Mouse (Mus musculus) adipocyte (in vitro differentiated cells): ENCODE results near the gene Sema4d.

ENCODE experiments used
- DNase-seq: peaks from one replicate; pipeline ENCODE4 v3.0.0-alpha.2; 2016; ENCODE audit warnings: low spot score

Sema4d gene

DNA sequence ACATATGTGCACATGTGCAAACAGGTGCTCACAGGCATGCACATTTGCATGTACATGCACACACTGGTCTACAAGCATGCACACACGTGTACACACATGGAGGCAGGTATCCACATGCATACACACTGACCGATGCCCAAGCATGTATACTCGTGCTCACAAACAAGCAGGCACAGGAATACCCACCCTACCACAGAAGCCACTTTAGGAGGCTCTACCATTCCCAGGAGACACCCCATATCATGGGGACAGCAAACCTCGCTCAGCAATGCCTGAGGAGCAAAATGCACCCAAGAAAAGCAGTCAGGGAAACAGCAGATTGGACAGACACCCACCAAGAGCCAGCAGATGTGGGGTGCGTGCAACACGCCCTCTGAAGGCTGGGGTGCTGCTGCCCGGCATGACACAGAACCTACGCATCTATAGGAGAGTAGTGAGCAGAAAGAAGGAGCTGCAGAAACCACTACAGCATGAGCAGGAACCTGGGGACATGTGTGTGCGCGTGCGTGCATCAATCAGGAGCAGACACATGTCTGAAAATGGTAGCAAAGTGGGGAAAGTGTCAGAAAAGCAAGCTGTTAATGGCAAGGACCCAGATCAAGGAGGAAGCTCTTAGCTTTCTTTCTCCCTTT is 15.1 kb downstream of the Sema4d start:
- no peak for DNase-seq

DNA sequence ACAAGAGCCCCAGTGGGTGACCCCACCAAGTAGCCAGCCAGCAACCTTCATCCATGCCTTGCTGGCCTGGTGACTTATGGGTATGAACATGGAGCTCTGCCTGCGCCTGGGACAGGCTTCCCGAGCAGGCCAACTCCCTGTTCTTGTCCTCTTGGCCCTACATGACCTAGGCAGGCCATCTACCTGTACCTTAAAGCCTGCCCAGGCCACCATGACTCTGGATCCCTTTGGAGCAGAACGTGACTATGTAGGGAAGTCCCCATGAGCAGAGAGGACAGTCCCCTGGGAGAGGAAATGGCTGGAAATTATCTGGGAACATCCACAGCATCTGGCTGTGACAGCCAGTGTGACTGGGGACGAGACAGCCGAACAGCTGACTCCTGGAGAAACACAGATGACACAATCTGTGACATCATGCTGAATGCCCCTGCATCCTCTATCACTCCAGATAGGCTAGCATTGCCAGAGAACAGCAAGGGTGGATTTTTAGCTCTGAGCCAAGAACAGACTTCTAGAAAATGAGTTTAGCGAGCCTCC is 15.7 kb downstream of the Sema4d start:
- DNase-seq, result peak; percentile 7

DNA sequence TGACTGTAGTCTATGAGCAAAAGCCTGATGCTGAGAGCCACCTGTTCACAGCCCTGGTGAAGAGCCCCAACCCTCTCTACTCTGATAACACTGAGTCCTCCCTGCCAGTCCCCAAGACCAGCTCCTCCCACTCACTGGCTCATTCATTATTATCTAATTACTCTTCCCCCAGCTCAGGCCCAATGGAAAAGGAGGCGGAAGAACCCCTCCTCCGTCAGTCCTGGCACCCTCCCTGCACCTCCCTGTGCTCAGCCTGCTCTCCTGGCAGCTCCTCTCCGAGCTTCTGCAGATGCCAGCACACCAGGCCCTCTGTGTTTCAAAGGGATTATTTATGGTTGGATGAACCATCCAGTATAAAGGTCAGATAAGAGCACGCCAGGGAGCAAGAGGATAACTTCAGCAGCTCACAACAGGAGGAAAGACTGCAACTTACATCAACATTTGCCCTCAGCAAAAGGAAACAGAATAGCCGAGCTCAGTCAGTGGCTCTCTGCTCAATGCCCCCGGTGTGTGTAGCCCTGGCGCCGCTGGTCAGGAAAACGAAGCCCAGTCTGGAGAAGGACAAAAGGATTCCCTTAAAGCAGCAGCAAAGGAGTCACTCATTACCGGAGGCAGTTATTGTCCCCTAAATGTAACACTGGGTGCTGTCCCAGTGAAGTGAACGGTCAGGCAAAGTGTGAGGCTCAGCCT is 16.4 kb downstream of the Sema4d start:
- DNase-seq, result peak; percentile 69

DNA sequence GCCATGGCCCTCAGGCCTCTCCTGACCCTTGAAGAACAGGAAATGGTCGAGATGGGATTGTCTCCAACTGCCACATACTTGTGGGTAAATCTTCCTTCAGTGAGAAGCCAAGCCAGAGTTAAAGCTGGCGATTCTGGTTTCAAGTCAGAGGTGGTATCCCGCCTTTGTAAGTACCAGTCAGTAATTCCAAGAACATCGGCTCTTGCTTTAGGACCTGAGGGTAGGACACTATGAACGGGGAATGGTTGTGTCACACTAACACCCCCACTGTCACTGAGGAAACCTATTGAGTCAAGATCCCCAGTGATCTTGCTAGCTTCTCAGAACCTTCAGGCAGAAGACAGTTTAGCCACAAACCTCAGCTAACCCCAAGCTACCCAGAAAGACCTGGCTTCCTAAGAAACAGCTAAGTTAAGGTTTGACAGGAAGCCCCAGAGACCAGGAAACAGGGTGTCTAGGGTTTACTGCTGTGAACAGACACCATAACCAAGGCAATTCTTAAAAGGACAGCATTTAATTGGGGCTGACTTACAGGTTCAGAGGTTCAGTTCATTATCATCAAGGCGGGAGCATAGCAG is 17.3 kb downstream of the Sema4d start:
- DNase-seq, result no peak

DNA sequence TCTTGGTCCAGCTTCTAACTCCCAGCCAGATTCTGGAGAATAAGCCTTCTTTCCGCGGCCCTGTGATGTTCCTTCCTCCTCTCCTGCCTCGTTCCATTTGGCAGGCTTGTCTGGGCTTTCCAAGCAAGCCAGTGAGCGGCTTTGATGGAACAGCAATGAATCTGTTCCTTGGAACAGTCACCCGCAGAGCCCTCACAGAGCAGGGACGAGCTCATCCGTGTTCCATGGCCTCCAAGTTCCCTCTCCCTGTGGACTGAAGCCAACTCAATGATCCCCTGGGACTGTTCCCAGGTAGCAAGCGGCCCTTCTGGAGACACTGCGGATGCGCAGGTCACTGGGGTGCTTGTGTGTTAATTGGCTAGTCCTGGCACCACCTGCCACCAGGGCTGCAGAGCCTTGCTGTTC is 21.7 kb downstream of the Sema4d start:
- DNase-seq, result no peak

DNA sequence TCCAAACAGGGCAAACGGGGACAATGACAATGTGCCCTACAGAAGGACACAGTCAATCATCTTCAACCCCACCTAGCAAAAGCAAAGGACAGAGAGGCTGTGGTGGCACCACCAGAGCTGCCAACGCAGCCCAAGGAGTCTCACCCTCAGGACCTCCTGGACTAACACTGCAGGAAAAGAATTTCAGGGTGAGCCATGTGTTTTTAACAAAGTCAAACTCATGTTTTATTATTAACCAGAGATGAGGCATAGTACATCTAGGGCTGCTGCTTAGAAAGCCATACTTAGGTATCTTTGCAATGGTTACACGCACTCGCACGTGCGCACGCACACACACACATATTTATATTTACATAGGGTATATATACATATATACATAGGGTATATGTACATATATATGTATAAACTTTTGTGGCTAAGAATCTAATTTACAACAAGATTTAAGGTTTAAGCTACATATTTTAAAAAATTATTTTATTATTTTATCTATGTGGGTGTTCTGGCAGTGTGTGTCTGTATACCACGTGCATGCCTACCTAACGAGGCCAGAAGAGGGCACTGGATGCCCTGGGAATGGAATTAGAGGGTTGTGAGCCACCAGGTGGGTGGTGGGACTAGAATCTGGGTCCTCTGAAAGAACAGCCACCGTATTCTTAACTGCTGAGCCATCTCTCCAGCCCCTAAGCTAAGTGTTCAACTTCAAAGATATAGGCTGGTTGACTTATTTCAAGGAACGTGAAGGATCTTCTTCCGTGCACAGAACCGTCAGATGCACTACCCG is 22.7 kb downstream of the Sema4d start:
- no peak for DNase-seq

DNA sequence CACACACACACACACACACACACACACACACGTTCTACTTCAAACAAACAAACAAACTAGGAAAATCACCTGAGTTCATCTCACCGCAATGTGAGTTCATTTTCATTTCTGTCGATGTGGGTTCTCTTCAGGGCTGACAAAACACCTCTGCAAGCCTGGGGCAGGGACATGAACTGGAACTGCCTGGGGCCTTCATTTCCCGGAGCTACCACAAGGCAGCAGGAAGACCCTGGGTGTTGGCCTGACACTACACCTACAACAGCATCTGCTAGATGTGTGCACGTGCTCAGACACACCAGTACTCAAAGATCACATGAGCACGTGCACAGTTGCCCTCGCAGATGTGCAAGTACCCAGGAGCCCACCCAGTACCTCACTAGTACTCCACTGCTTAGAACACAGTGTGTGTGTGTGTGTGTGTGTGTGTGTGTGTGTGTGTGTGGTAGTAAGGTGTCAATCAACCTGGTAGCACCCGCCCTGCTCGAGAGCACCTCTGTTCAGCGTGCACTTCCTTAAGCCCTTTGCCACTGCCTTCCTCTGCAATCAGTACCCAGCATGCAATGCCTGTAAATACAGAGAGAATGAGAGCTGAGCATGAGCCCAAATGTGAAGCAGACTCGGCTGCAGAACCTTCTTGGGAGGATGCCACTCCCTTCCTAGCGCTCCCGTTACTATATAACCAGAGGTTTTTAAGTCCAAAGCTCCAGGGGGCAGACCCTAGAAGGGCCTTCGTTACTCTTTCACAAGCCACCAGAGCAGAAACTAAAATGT is 25.4 kb downstream of the Sema4d start:
- DNase-seq, result no peak

DNA sequence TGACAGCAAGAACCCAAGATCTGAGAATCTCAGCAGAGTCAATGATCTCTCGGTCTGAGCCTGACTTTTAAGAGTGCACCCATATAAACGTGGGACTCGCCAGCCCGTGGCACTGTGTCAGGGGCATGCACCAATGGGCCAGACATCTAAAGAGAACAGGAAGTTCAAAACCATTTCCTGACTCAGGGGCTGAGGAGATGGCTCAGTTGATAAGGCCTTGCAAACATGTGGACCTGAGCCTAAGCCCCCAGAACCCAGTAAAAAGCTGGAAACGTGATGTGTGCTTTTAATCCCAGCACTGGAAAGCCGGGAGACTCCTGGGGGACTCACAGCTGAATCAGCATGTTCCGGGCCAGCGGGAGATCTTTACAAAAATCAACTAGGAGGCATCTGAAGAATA is 26.0 kb downstream of the Sema4d start:
- no peak for DNase-seq

DNA sequence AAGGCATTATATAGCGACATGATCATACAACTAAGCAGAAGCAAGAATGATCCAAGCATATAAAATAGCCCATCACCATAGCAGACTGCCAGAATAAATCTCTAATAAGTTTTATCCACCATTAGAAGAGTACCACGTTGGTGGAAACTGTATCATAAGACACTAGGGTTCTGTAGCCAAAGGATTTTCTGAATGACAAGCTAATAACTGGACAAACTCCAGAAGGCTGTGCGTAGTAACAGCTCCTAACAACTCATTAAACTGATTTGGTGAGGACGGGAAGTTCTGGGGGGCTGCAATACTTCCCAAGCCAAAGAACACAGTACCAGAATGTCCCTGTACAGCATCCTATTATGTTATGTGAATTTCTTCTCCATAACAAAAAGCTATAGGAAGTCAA is 26.8 kb downstream of the Sema4d start:
- DNase-seq, result no peak

DNA sequence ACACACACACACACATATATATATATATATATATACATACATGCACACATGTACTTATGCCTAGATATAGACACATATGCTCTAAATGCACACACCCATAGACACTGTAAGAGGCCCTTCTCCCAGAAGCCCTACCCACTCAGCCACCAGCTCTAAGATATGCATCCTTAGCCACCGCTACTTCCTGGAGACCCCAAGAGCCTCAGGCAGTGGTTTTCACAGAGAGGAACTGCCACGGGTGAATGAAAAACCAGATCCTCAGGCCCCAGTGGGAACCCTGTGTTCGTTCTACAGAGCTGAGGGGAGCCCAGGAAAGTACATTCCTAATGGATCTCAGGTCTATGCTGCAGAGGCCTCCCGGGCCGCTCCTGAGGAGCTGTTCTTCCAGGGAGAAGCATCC is 28.2 kb downstream of the Sema4d start:
- DNase-seq, result no peak

DNA sequence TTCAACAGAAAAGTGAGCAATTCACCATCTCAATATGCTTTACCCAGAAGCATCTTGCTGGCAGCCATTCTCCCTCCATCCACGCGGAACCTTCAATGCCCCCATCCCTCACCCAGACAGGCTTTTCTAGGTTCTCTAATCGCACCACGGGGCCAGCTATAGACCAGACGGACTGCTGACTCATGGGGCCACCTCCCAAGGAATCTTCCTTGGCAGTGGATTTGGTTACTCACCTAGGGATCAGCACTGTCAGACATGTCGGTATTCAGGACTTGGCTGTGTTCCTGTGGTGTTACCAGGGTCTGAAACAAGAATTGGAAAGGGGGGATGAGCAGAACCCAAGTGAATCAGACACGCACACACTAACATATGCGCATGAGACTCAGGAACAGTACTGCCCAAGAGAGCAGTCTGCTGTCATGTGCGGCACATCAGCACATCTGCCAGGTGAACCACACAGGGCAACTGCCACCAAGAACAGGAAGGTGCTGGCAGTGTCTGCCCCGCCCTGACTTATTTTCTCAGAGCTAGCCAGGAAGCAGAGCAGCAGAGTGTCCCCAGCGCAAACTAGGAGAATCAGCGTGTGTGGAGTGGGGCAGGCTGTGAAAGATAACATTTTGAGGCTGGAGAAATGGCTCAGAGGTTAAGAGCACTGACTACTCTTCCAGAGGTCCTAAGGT is 30.4 kb downstream of the Sema4d start:
- no peak for DNase-seq

DNA sequence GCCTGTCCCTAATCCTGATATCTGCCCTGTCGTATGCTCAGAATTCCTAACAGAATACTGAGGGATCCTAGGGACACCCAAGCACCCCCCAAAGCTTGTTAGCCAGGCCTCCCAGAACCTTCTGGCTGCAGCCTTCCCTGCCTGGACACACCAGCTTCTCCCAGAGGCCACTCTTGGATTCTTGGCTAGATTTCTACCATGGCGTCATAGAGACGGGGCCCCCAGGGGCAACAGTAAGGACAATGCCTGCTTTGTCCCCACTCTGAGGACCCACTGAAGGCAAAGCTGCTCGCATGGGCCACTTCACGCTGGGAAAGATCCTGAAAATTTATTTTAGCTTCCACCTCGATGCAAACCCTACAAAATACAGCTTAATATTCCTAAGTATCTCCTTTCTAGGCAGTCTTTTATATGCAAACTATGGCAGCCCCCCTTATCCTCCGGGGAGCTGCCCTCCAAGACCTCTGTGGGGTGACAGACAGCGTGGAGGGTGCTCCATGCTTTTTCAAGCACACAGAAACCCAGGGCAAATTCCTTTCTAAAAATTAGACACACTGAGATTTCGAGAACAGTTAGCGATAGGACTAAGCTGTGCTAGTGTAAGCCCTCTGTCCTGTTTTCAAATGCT is 32.2 kb downstream of the Sema4d start:
- DNase-seq, result no peak

DNA sequence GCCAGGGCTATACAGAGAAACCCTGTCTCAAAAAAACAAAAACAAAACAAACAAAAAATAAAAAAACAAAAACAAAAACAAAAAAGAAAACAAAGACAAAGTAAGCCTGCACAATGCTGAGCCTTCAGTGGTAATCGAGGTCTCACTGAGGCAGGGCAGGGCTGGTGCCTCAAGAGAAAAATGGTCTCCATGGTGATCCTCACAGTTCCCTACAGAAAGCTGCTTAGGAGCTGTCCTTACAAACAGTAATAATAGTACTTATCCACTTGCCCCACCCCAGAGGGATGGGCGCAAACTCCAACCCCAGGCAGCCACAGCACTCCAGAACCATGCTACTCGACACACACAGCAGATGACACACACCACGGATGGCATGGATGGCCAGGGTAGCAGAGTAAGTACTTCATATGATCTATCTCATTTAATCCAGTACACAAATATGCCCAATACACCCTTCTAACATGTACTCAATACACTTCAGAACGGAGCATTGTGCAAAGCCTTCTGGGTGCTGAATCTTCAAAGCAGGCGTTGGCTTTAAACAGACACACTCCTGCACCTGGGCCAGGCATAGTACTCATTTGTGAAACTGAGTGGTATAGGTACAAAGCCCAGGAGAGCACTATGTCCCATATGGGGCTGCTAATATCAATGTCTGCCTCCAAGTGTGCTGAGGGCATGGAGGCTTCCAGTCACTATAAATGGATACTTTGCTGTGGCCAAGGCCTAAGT is 34.1 kb downstream of the Sema4d start:
- no peak for DNase-seq

DNA sequence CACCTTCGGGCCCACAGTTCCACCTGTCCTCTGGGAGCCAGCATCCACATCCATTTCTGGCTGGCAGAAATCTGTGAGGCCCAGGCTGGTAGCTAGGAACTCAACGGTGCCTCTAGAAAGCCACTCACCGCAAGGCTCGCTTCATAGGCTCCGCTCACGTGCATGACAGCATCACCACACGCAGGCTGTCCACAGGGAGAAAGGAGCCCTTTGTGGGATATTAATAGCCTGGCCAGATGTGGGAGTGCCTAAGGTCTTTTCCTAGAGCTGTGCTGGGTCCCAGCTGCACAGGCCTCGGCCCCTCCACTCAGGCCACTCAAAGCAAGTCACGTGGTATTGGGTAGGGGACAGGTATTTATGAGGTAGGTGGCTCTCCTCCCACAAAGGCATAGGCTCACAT is 35.1 kb downstream of the Sema4d start:
- no peak for DNase-seq

DNA sequence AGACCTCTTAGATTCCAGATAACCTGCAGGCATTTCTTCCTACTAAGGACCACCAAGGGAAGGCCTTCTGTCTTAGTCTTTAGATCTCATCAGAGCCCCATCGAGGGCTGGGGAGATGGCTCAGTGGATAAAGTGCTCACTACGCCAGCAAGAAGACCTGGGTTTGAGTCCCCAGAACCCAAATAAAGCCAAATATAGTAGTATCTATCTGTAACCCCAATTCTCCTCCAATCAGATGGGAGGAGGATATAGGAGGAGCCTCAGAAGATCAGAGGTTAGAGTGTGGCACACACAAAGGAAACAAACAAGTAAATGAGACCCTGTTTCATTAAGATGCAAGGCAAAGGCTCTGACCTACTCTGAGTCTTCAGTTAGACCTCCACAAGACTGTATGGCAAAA is 36.4 kb downstream of the Sema4d start:
- DNase-seq, result no peak

DNA sequence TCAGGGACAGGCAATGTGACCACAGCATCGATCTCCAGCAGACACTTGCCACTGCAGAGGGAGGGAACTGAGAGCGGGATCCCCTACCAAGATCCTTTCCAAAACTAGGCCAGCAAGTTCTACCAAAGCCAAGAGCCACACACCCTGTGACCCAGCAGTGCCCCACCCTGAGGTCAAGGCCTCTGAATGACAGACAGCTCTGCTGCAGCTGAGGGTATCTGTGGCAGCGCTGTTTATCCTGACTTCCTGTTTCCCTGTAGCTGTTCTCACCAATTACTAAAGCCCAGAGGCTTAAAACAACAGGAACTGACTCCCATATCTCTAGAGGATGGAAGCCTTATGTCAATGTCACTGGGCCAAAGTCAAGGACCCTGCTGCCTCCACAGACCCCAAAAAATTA is 37.0 kb downstream of the Sema4d start:
- DNase-seq, result no peak

DNA sequence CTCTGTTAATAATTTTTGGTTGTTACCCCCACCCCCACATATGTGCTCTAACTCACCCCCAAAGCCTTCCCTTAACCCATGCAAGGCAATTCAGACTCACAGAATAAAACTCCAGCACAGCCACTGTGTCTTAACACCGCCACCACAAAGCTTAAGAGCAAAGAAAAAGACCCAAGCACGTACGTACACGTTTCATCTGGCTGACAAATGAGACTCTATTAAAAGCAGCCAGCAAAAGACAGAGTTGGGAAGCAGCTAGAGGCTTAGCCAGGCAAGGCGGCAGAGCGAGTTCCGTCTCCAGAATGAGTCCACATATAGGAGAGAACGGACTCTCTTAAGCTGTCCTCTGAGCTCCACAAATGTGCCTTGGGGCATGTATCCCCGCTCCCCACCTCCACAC is 37.5 kb downstream of the Sema4d start:
- no peak for DNase-seq

DNA sequence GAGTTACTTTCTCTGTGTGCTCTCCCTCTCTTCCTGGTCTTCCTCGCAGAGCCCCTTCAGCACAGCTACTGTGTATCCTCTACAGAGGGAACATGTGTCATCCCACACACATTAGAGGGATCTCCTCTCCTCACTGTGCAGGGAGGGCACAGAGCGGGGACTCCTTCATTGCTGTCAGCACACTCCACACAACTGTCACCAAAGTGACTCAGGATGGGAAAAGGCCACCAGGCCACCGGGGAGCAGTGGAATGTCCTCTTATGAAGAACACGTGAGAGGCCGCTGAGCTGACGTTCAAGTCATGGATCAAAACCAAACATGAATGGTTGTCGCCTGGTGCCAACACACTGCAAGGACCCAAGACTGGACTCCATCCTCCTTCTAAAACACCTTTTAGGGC is 38.0 kb downstream of the Sema4d start:
- DNase-seq, result no peak

DNA sequence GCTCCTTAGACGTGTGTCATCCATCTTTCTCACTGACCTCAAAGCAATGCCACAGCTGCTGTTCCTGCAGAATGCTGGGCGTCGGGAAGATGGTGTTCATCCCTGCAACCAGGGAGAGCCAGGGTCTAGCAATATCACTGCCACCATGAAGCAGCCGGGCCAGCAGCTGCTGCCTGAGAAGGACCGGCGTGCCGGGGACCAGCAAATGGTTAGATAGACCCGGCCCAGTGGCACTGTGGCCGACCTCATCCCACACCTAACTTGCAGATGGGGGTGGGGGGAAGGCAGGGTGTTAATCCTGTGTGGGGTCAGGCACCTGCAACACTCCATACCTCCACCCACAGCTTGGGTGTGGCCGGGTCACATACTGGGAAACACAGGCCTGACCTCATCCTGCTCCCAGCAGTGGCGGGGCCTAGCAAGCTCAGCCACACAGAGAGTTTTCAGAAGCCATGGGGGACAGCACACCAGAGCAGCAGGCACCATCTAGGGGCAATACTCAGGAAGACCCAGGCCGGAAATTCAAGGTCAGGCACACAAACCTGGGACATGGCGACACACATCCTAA is 38.9 kb downstream of the Sema4d start:
- DNase-seq, result no peak
